Mouse (Mus musculus): ENCODE results near the gene Tpsg1. TPM values are rescaled to one million over a fixed set of nuclear protein-coding genes. Genes with fewer than 3 reads are reported as not detected.

The Tpsg1 gene
- polyA plus RNA-seq, 1 experiment: not detected

DNA sequence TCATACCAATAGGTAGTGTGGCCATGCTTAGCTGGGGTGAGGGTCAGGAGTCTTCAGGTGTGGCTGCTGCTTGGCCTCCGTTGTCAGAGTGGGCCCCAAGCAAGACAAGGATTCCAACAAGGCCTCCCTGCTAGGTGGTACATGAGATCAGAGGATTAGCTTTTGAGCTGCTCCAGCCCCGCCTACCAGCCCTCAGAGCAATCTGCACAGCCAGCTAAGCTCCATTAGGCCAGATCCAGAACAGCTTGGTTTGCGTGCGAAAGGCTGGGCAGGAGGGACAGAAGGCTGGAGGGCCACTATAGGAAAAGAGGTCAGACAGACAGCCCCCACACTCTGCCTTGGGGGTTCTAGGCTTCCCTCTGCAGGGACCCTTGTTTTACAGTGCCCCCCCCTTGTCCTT lies 32.4 kb downstream of the Tpsg1 start:
- no peak overlapping the region for H3K27ac ChIP-seq (ENCODE audit: insufficient read depth, low read length)
- H3K9ac ChIP-seq (ENCODE audit: low read depth, poor library complexity, severe bottlenecking): no peak overlapping the region
- no peaks in the 10 kb centered on the region for H3K36me3 ChIP-seq (ENCODE audit: control insufficient read depth, insufficient read depth, low read length, poor library complexity, severe bottlenecking)
- no peaks in the 10 kb centered on the region for H3K9me3 ChIP-seq (replicated peaks; ENCODE audit: control insufficient read depth, insufficient read depth, low read length, poor library complexity, severe bottlenecking)
- H3K4me3 ChIP-seq (ENCODE audit: low read depth, low read length): no peak overlapping the region
- no peaks in the 10 kb centered on the region for H3K27me3 ChIP-seq (ENCODE audit: control insufficient read depth, insufficient read depth, low read length, poor library complexity, severe bottlenecking)
- TF ChIP-seq POLR2A (IDR thresholded peaks at IDR 0.05; ENCODE audit: insufficient read depth, low read length) (no peak), EP300 (IDR thresholded peaks at IDR 0.05; ENCODE audit: insufficient read depth, low read depth, low read length) (no peak), CTCF (IDR thresholded peaks at IDR 0.05; ENCODE audit: low read depth, low read length) (no peak)
- no peaks in the 10 kb centered on the region for H3K4me1 ChIP-seq (ENCODE audit: control insufficient read depth, insufficient read depth, low read length)

DNA sequence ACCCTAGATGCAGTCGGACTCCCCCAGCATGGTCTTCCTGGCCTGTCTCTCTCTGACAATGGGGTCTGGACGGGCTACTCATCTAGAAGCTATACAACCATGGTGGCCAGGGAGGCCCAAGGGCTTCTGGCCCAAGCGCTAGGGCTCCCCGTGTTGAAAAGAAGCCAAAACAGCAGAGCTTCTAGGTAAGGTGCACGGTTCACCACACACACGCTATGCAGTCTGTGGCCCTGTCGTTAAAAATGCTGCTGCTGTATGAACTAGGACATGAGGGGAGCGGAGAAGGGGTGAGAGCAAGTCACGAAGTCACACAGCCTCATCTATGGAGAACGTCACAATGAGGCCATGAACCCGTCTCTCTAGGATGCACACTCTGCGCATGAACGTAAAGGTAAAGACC lies 33.2 kb downstream of the Tpsg1 start:
- H3K4me1 ChIP-seq (ENCODE audit: control insufficient read depth, insufficient read depth, low read length): no peaks in the 10 kb centered on the region
- TF ChIP-seq CTCF (IDR thresholded peaks at IDR 0.05; ENCODE audit: low read depth, low read length) (no peak), POLR2A (IDR thresholded peaks at IDR 0.05; ENCODE audit: insufficient read depth, low read length) (no peak), EP300 (IDR thresholded peaks at IDR 0.05; ENCODE audit: insufficient read depth, low read depth, low read length) (no peak)
- H3K4me3 ChIP-seq (ENCODE audit: low read depth, low read length): no peak overlapping the region
- no peak overlapping the region for H3K9ac ChIP-seq (ENCODE audit: low read depth, poor library complexity, severe bottlenecking)
- no peaks in the 10 kb centered on the region for H3K36me3 ChIP-seq (ENCODE audit: control insufficient read depth, insufficient read depth, low read length, poor library complexity, severe bottlenecking)
- H3K27me3 ChIP-seq (ENCODE audit: control insufficient read depth, insufficient read depth, low read length, poor library complexity, severe bottlenecking): no peaks in the 10 kb centered on the region
- H3K27ac ChIP-seq (ENCODE audit: insufficient read depth, low read length): no peak overlapping the region
- no peaks in the 10 kb centered on the region for H3K9me3 ChIP-seq (replicated peaks; ENCODE audit: control insufficient read depth, insufficient read depth, low read length, poor library complexity, severe bottlenecking)

DNA sequence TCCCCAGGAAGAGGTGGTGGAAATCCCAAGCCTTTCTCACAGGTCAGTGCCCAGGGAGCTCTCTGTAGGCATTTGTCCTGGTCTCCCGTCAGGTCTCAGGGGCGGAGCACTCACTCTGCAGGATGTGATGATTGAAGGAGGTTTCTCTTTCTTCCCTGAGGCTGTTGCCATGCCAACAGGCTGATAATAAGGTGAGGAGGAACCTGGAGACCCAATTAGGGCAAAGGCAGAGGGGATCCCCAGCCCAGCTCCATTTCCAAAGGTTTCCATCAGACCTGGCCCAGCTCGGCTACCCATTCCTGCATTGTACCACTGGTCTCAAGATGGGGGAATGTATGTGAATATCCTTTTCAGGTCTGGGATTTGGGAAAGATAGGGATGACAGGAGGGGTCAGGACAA lies 35.1 kb downstream of the Tpsg1 start:
- TF ChIP-seq EP300 (IDR thresholded peaks at IDR 0.05; ENCODE audit: insufficient read depth, low read depth, low read length) (no peak), POLR2A (IDR thresholded peaks at IDR 0.05; ENCODE audit: insufficient read depth, low read length) (no peak), CTCF (IDR thresholded peaks at IDR 0.05; ENCODE audit: low read depth, low read length) (no peak)
- Histone ChIP-seq H3K27me3 (ENCODE audit: control insufficient read depth, insufficient read depth, low read length, poor library complexity, severe bottlenecking) (no peaks in the 10 kb centered on the region), H3K9me3 (replicated peaks; ENCODE audit: control insufficient read depth, insufficient read depth, low read length, poor library complexity, severe bottlenecking) (no peaks in the 10 kb centered on the region), H3K4me1 (ENCODE audit: control insufficient read depth, insufficient read depth, low read length) (no peaks in the 10 kb centered on the region), H3K4me3 (ENCODE audit: low read depth, low read length) (no peak overlapping the region), H3K9ac (ENCODE audit: low read depth, poor library complexity, severe bottlenecking) (no peak overlapping the region), H3K27ac (ENCODE audit: insufficient read depth, low read length) (no peak overlapping the region), H3K36me3 (ENCODE audit: control insufficient read depth, insufficient read depth, low read length, poor library complexity, severe bottlenecking) (no peaks in the 10 kb centered on the region)

DNA sequence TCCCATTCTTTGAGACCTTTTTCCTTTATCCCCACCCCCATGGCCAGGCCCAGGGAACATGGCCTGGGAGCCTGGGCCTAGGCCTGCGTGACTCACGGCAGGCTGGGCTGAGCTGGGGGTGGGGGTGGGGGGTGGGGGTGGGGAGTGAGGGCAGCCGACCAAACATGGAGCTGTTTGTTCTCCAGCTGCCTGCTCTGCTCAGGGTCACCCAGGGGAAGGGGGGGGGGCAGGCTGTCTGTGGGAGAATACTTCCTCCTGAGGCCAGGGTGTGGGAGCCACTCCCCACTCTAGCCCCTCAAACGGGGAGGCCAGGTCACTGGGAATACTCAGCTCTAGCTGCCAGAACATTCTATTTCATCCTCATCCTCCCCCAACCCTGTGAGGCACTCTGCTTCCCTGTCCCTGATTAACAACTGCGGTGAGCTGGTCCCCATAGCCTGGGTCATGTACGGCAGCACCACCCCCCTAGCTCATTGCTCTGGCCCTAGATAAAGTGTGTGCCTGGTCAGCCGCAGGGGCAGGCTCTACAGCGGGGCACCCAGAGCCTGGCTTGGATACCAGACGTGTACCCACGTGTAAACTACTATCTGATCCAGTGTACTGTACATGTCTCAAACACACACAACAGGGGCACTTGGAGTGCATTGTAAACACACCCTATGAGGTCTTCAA lies 36.3 kb downstream of the Tpsg1 start:
- H3K9me3 ChIP-seq (replicated peaks; ENCODE audit: control insufficient read depth, insufficient read depth, low read length, poor library complexity, severe bottlenecking): no peaks in the 10 kb centered on the region
- H3K4me1 ChIP-seq (ENCODE audit: control insufficient read depth, insufficient read depth, low read length): no peaks in the 10 kb centered on the region
- H3K9ac ChIP-seq (ENCODE audit: low read depth, poor library complexity, severe bottlenecking): no peak overlapping the region
- no peak overlapping the region for H3K27ac ChIP-seq (ENCODE audit: insufficient read depth, low read length)
- H3K27me3 ChIP-seq (ENCODE audit: control insufficient read depth, insufficient read depth, low read length, poor library complexity, severe bottlenecking): no peaks in the 10 kb centered on the region
- H3K4me3 ChIP-seq (ENCODE audit: low read depth, low read length): no peak overlapping the region
- H3K36me3 ChIP-seq (ENCODE audit: control insufficient read depth, insufficient read depth, low read length, poor library complexity, severe bottlenecking): no peaks in the 10 kb centered on the region
- TF ChIP-seq POLR2A (IDR thresholded peaks at IDR 0.05; ENCODE audit: insufficient read depth, low read length): no peak
- TF ChIP-seq EP300 (IDR thresholded peaks at IDR 0.05; ENCODE audit: insufficient read depth, low read depth, low read length): no peak
- no peak for TF ChIP-seq CTCF (IDR thresholded peaks at IDR 0.05; ENCODE audit: low read depth, low read length)

DNA sequence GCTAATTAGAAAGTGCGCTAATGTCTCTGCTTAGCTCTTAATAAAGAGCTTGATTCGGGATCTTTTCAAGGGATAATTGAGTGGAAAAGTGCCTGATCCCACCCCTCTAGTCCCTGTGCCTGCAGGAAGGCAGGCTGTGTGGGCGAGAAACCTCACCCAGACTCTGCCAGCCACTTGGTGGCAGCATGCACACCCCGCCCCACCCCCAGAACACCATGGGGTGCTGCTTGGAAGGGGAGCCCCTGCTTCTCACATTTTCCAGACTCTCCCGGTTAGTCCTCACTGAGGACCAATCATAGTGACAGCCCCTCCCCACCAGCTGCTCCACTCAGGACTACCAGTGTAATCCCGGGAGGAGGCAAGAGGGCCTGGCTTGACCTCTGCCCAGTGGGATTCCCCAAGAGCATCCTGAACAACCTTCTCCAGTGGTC lies 37.0 kb downstream of the Tpsg1 start:
- no peaks in the 10 kb centered on the region for H3K27me3 ChIP-seq (ENCODE audit: control insufficient read depth, insufficient read depth, low read length, poor library complexity, severe bottlenecking)
- H3K36me3 ChIP-seq (ENCODE audit: control insufficient read depth, insufficient read depth, low read length, poor library complexity, severe bottlenecking): no peaks in the 10 kb centered on the region
- H3K4me3 ChIP-seq (ENCODE audit: low read depth, low read length): no peak overlapping the region
- no peak overlapping the region for H3K9ac ChIP-seq (ENCODE audit: low read depth, poor library complexity, severe bottlenecking)
- TF ChIP-seq CTCF (IDR thresholded peaks at IDR 0.05; ENCODE audit: low read depth, low read length) (peak; percentile 16), POLR2A (IDR thresholded peaks at IDR 0.05; ENCODE audit: insufficient read depth, low read length) (no peak), EP300 (IDR thresholded peaks at IDR 0.05; ENCODE audit: insufficient read depth, low read depth, low read length) (no peak)
- no peaks in the 10 kb centered on the region for H3K9me3 ChIP-seq (replicated peaks; ENCODE audit: control insufficient read depth, insufficient read depth, low read length, poor library complexity, severe bottlenecking)
- no peaks in the 10 kb centered on the region for H3K4me1 ChIP-seq (ENCODE audit: control insufficient read depth, insufficient read depth, low read length)
- no peak overlapping the region for H3K27ac ChIP-seq (ENCODE audit: insufficient read depth, low read length)

DNA sequence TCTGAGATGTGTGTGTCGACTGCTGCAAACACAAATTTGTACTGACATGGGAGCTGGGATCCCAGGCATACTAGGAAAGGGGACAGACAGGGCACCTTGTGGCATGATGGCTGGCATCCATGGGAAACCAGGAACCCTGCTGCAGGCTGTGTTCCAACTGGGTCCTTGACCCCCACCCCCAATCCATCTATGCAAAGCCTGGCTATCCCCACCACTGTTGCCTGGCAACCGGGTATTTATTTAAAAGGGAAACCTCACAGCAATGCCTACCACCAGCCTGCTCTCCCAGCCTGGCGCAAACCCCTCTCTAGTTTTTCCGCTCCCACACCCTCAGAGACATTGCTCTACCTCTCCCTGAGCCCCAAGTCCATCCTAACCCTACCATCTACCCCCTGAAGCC lies 38.3 kb downstream of the Tpsg1 start:
- no peaks in the 10 kb centered on the region for H3K4me1 ChIP-seq (ENCODE audit: control insufficient read depth, insufficient read depth, low read length)
- H3K9me3 ChIP-seq (replicated peaks; ENCODE audit: control insufficient read depth, insufficient read depth, low read length, poor library complexity, severe bottlenecking): no peaks in the 10 kb centered on the region
- H3K27me3 ChIP-seq (ENCODE audit: control insufficient read depth, insufficient read depth, low read length, poor library complexity, severe bottlenecking): no peaks in the 10 kb centered on the region
- H3K4me3 ChIP-seq (ENCODE audit: low read depth, low read length): no peak overlapping the region
- H3K36me3 ChIP-seq (ENCODE audit: control insufficient read depth, insufficient read depth, low read length, poor library complexity, severe bottlenecking): no peaks in the 10 kb centered on the region
- no peak overlapping the region for H3K9ac ChIP-seq (ENCODE audit: low read depth, poor library complexity, severe bottlenecking)
- TF ChIP-seq CTCF (IDR thresholded peaks at IDR 0.05; ENCODE audit: low read depth, low read length) (no peak), POLR2A (IDR thresholded peaks at IDR 0.05; ENCODE audit: insufficient read depth, low read length) (no peak), EP300 (IDR thresholded peaks at IDR 0.05; ENCODE audit: insufficient read depth, low read depth, low read length) (no peak)
- no peak overlapping the region for H3K27ac ChIP-seq (ENCODE audit: insufficient read depth, low read length)

Data from ES-Bruce4 (cell line).